Mouse (Mus musculus) heart, postnatal 10 days (tissue): ENCODE results near the gene Sfmbt2. TPM values are rescaled to one million over a fixed set of nuclear protein-coding genes. Genes with fewer than 3 reads are reported as not detected.
A peak's percentile ranks its signal among the peaks of the same experiment; 100 is the strongest.

ENCODE experiments used
- DNase-seq, 2 experiments: peaks; one replicate each; pipeline ENCODE4 v3.0.0; 2021
- intact Hi-C: fragments of 180-260 bp; cut with DNase I; formaldehyde crosslinking; loops from one replicate; pipeline ENCODE4 v1.15.1; 2025
- total RNA-seq, 2 experiments: library from RNA; stranded (reverse); gene quantifications; 2 replicates each; pipeline ENCODE4 v1.2.3; 2021

Sfmbt2 gene
- total RNA-seq, 2 experiments from 2014 or later: 0.91 to 1.4 TPM

DNA sequence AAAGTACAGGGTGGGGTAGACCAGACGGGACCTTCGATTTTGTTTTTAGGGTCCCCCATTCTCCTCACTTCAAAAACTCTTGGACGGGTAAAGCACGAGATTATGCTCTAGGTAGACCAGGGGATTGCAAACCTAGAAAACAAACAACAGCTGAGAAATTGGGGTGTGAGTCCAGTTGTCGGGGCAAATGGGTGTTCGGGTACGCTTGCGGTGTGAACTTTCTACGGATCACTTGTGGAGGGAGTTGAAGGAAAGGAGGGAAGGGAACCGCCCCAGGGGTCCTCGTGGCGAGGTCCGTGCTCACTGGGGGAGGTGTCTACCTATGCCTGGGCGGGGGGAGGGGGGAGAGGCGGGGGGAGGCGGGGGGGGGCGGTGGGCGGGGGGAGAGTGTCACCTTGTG, 1.6 kb downstream of the Sfmbt2 start:
- intact Hi-C loops: no loop called here
- DNase-seq: no peak

DNA sequence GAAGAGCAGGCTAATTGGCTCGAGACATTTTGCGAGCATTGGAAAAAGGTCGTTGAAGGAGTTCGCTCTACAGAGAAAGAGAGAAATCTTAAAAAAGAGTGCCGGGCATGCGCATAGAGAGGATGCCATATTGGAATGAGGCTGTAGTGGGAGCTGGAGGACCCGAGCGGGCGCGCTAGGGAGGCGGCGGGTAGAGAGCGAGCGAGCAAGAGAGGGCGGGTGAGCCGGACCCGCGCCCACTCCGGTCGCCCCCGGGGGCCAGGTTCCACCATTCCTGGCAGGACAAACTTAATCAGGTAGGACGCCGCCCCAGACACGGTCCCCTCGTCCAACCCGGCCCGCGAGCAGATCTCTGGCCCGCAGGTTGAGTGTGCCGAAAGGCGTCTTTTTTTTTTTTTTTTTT, 2.0 kb downstream of the Sfmbt2 start:
- intact Hi-C loops: no loop called here
- DNase-seq: peak; percentile 75 to 79

DNA sequence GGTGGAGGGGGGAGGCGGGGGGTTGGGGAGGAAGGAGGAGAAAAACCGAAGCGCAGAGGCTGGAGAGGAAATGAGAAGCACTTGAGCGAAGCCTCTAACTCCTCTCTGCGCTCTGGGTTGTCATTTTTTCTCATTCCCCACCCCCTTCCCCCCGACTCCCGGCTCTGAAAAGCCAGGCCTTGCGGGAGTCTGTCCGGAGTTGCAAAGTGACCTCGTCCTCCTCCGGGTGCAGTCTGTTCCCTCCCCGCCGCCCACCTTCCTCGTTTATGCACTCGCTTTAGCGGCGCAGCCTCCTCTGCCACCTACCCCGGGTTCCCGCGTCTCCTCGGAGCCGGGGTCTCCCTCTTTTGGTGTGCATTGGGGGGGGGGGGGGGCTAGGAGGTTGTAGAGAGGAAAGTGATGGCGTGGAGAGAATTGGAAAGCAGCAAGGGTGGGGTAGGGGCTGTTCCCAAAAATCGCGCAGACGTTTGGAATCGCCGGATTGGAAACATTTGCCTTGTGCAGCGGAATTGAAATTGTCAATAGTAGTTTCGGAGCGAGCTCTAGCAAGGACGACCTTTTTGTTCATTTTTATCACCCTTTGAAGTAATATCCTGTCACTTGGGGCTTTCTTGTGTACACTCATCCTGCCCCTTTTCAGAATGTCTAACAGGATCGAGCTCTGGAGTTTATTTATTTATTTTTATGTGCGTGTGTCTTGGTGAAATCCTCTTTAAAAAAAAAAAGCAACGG, 2.6 kb downstream of the Sfmbt2 start:
- intact Hi-C loops: no loop called here
- DNase-seq: peak; percentile 32 to 41

DNA sequence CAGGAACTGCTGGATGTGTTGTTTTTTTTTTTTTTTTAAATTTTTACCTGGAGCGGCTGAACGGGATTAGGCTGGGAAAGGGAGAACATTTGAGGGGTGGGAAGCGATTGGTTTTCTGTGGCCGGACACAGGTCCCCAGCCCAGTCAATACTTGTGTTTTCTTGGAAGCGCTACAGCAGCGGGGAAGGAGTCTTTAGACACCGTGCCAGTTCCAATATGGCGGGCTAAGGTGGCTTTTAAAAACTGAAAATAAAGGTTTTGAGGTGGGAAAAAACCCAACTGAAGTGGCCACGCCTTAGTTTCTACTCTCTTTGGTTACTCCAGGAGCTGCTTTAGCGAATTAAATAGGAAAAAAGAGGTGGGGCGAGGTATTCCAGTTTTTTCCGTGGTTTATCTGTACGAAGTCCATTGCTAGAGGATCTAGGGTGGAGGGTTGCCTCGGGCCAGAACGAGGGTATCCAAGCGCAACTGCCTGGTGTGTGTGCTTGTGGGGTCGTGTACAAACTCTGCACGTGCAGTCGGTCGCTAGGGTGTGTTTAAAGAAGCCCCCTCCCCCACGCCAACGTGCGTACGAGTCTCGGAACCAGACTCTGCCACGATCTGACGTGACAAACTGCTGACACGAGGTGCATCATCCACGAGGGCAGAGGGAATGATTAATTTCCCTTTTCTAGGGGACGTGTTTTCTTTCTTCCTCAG, 3.3 kb downstream of the Sfmbt2 start:
- DNase-seq: peak in 1 of 2 experiments; percentile 22
- intact Hi-C loops: loop anchor here (2.0 kb wide), 1 partner anchor 451 kb away; no protein-coding TSS in a partner anchor

DNA sequence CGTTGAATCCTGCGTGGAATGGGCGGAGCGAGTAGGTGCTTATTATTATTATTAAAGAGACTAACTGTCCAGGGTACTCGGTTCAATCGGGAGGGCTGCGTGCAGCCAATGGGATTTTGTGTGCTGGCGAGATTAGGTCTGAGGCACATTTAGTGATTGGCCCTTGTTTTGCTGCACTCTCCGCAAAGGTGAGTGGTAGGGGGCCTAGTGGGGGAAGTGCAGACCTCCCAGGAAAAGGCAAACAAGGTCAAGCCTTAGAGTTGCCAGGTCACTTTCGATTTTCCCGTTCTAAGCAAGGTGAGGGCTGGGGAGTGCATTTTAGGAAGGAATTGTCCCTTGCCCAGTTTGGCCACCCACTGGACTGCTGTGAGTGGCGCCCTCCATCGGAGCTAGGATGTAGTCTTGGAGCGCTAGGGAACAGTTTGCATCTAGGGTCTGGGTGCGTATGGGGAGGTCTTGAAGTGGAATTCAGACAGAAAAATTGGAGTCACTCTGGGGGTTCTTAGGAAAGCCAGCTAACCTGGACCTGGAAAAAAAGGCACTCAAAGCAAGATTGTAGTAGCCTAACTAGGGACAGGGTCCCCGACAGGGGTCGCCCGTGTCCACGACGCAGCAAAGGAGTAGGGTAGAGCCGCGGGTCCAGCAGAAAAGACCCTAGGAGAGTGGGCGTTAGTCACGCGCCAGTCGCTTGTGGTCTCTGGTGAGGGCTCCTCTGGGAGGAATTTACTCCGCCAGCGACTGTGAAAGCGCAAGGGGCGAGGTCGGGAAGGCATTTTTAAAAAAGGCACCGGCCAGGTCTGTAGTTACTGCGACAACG, 4.1 kb downstream of the Sfmbt2 start:
- intact Hi-C loops: loop anchor here (2.0 kb wide), 1 partner anchor 450 kb away; no protein-coding TSS in a partner anchor

DNA sequence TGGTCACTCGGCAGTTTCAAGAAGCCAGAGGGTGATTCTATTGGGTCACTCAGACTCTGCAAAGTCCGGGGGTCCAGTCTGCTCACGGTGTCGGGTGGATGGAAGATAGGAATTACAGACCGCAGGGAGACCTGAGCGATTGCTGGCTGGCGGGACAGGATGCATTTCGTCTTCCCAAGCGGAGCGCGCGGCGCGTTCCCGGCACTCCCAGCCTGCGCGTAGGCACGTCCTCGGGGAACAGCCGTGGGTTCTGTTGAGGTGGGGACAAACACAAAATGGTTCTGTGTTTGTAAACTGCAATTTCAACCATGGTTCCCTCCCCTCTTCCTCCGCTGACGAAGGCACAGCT, 4.7 kb downstream of the Sfmbt2 start:
- peak; percentile 10 to 32 for DNase-seq
- intact Hi-C loops: loop anchor here (2.0 kb wide), 1 partner anchor 450 kb away; no protein-coding TSS in a partner anchor

More for the DNA sequence above, 4.1 kb downstream of the Sfmbt2 start:
- DNase-seq: peak; percentile 26 to 45

DNA sequence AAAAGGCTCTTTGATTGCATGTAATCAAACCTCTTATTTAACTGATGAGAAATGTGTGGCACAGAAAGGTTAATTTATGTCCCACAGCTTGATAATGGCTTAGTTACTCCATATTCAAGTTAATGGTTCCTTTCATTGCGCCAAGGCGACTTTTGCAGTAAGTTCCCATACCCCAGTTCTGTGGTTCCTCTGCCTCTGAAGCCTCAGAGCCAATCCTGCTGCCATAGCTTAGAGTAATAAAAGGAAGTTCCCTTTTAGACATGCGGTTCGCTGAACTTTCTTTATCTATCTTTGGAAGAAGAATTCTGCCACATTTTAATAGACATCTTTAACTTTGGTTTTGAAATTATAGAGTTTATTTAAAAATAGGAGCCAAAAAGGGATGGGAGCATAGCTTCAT, 19.7 kb downstream of the Sfmbt2 start:
- intact Hi-C loops: no loop called here
- DNase-seq: no peak

DNA sequence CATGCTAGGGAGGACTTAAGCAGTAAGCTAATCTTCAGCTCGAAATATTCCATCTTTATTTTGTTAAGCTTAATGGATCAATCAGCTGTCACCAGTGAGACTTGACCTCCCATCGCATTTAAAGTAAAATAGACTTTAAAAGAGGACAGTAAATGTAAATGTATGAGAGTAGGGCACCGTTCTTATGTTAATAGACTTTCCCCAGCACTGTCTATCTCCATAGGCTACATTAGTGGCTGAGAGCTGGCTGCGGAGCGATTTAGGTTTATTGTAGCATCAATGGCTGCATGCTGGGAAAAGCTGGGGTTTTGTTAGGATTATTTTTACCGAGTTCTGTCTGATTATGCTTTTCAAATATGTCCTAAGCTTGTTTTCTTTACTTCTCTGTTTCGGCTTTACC, 20.5 kb downstream of the Sfmbt2 start:
- DNase-seq: no peak
- intact Hi-C loops: no loop called here

DNA sequence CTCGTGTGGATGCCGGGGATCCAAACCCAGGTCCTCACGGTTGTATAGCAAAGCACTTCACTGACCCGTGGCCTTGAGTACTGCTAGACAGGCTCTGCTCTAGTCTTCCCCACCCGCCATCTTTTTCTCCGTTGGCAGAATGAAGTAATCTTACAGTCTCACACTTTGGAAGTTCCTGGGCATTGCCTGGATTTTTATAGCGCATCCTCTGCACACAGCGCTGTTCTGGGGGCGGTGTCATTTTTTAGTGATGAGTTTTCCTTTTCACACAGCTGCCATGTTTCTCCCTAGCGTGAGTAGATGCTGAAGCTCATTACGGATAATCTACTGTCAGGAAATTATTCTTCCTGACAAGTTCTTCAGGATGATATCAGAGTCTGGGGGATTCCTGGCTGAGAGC, 24.8 kb downstream of the Sfmbt2 start:
- DNase-seq: no peak
- intact Hi-C loops: no loop called here

DNA sequence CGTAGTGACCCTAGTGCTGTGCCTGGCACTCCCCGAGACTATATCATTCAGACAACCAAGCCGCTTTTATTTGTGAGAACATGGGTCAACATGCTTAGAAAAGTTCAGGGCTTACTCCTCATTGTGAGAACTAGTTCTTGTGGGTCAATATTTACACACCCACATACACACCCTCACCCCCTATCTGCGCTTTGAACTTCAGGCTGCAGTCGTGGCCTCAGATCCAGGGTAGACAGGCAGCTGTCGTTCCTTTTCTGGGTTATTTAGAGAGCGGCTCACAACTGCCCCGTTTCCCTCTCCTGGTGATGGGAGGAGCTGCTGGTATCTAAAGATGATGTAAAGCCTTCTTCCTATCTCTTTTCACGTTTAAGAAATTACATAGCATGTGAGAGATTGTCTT, 27.5 kb downstream of the Sfmbt2 start:
- DNase-seq: no peak
- intact Hi-C loops: no loop called here

DNA sequence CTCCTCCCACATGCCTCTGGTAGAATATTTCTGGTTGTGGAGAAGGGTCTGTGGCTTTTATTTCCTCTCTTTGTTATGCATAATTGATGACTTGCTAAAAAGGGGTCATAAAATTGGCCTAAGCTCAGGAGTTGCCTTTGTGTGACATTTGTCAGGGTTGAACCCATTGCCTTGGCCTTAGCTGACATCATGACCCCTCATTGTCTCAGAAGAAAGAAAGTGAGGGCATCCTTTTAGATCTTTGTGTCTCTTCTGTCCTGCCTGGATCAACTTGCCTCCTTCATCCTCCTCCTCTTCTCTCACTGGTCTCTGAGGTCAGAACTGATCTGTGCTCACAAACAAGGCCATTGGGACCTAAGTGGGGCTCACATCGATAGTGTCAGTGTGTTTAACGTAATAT, 35.8 kb downstream of the Sfmbt2 start:
- intact Hi-C loops: no loop called here
- DNase-seq: no peak

DNA sequence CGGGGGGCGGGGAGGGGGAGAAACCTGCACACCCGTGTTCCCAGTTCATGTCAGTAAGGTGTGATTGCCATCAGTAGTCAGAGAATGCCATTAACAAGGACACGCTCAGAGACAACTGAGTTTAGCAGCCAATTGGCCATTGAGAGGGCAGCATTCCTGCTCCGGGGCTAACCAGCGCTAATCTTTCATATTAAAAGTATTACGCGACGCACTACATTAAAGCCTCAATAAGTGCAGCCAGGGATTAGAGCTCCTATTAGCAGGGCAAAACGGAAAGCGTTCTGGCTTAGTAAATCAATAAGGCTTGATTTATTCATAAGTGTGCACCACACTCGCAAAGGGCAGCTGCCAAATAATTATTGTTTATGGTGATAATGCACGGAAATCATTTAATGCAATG, 39.1 kb downstream of the Sfmbt2 start:
- DNase-seq: no peak
- intact Hi-C loops: no loop called here

DNA sequence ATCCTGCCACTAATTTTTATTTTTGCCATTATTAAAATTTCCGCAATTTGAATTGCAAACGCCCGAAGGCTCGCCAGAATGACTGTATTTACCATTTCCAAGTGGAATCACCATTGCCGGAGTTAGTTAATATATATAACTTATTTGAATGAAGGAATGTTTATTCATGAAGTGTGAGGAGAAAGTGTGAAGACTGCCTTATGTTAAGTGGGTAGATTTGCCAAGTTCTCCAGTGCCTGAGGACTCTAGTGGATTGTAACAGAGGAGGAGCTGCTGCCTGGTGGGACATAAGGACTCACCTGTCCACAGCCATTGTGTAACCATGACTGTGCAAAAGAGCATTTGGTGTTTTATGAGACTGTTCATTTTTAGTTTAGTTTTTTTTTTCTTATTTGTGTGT, 39.8 kb downstream of the Sfmbt2 start:
- no peak for DNase-seq
- intact Hi-C loops: no loop called here

DNA sequence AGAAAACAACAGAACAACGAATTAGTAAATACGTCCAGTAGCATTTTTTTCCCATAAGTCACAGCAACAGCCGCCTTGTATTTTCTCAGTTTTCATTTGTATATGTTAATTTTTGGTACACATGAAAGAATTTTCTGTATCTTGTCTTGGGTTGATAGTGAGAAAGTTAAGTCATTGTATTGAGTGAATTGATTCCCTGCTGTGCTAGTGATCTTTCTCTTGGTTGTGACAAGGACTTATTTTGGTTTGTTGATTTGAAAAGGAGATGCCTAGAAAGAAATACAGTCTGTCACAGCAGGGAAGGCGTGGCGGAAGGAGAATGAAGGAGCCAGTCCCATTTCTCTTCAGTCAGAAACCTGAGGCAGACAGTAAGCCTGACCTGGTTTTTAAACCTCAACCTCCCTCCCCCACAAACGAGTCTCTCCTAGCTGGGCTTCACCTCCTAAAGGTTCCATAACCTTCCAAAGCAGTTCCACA, 50.7 kb downstream of the Sfmbt2 start:
- DNase-seq: no peak
- intact Hi-C loops: no loop called here

DNA sequence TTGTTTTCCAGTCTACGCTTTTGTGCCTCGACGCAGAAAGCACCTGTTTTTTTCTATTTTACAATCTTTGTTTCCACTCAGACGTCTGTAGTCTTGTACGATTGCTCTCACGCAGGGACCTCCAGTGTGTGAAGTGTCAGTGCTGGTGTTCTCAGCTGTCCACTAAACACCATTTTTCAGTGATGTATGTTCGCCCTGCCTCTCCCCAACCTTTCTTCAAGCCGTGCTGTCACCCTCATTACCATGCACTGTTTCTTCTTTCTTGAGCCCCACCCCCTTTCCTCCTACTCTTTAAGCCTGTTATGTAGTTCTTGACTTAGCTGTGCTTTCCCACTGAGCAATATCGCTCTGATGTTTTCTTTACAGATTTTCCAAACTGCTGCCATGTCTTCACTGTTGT, 67.0 kb downstream of the Sfmbt2 start:
- no peak for DNase-seq
- intact Hi-C loops: no loop called here

DNA sequence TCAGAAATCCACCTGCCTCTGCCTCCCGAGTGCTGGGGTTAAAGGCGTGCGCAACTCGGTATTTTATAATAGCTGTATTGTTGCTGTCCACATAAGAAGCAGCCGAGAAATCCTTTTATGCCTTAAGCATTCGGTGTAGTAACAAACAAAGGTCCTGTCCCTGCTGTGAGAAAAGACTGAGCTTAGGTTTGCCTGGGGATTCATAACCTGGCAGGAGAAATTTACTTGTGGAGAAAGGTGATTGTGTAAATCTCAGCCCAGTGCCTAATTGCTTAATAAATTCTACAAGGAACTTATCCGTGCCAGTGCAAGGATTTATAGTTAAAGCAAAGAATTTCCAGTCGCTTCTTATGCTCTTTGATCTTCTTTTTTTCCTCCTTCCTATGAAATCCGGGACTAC, 71.5 kb downstream of the Sfmbt2 start:
- intact Hi-C loops: no loop called here
- no peak for DNase-seq

DNA sequence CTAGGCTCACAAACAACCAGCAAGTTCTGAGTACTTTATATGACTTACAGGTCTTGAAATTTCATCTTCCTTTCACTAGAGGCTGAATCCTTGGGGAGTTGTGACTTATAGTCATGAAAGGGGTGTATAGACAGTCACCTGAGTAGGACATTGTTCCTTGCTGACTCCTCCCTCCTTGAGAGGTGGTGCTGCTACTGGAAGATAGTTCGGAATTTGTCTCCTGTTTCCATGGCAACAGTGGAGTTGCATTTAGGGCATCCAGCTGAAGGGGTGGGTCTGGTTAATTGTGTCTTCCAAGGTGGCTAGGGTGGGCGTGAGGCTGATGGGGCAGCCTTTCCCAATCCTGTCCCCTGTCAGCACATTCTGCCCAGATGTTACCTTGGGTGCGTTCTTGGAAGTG, 83.3 kb downstream of the Sfmbt2 start:
- intact Hi-C loops: no loop called here
- no peak for DNase-seq

DNA sequence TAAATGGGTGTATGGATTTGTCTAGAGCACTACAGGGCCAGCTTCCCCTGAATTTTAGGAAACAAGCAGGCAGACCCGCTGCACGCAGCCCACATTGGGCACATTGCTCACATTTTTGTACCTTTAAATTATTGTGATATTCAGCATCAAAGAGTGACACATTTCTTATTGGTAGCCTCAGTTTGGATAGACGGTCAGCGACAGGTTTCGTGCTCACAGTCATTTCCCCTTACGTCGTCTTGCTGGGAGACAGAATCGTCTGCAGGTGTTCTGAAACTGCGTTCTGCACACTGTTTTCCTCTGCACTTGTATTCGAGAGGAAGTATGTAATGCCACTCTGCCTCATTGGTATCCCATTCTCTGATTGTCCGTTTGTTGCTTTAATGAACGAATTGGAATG, 88.0 kb downstream of the Sfmbt2 start:
- intact Hi-C loops: no loop called here

DNA sequence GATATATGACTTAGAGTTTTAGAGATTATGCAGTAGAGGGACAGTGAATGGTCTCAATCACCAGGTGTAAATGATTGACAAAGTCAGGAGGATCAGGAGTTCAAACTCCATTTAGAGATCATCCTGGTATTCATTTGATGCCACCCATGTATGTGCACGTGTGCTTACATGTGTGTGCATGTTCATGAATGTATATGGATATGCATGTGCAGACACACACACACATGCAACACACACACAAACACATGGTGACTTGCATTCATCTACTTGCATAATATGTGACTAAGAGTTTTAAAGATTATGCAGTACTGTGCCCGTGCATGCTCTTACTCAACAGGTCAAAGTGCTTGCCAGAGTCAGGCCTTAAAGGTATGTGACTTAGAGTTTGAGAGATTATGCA, 146.2 kb downstream of the Sfmbt2 start:
- DNase-seq: no peak
- intact Hi-C loops: no loop called here

More for the DNA sequence above, 88.0 kb downstream of the Sfmbt2 start:
- no peak for DNase-seq

DNA sequence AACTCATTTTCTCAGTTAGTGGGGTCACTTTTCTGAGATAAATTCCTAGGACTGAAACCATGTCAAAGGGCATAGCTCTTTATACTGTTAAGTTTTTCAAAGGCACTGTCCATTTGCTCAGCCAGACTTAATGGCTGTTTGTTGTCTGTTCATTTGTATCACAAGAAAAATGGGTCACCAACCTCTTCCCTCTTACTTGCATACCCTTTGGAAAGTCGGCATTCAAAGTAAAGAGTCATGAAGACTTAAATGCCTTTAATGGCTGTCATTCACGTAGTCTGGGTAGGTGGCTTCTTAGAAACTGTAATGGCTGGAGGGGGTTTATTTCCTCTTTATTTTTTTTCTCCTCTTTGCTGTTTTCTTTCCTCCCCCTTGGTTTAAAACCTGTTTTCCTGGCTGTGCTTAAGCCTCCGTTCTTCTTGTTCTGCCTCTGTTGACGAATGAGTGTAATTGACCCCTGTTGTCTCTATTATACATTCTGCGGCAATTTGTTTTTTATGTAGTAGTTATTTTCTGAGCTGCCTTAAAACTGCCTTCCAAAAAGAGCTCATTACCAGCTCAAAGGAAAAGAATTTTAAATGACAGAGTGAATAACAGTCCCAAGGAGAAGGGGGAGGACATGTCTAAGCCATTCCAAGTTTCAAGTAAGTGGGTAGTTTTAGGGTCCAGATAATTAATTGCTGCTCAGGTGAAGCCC, 151.6 kb downstream of the Sfmbt2 start:
- DNase-seq: no peak

DNA sequence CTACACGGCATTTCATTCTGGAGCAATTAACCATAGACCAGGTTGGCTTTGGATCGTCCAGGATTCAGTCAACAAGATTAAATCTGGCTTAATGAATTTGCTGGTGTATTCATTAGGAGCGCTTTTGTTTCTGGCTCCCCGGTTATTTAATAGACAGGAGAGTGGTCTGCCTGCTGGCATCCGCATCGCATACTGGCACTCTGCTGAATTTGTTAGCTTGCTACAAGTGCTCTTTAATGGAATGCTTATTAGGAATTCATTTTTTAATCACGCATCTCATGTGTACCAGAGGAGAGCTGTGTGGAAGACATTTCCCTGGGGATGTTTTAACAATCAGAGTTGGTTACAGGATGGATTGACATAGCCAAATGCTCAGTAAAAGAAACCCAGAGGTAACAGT, 155.3 kb downstream of the Sfmbt2 start:
- DNase-seq: no peak
- intact Hi-C loops: no loop called here

More for the DNA sequence above, 151.6 kb downstream of the Sfmbt2 start:
- intact Hi-C loops: no loop called here
